Mouse (Mus musculus) left cerebral cortex, adult 9 months (tissue): ENCODE measurements around the gene Ndufs3.
"Not testable (repeated sequence)": the region's sequence is repeated elsewhere in the genome, so short reads cannot be mapped to it uniquely, and the experiment has no call there.

Experiments
- DNase-seq, 2 experiments: peaks; one replicate each; pipeline ENCODE4 v3.0.0; 2022; ENCODE audit warnings: low spot score in 2 of 2

The Ndufs3 gene

DNA sequence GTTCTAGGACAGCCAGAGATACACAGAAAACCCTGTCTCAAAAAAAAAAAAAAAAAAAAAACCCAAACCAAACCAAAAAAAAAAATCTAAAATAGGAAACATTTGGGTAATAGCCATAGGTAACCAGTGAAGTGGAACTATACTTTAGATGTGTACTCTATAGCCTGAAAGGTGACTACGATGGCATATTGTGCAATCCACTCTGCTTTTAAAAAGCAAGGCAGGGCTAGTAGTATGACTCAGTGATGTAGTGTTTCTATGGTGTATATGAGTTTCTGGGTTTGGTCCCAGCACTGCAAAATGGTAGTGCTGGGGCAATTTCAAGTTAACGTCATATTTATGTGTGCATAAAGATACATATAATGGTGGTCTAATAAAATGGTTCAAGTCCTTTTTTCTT is 2.1 kb upstream of the Ndufs3 start:
- DNase-seq = no peak

DNA sequence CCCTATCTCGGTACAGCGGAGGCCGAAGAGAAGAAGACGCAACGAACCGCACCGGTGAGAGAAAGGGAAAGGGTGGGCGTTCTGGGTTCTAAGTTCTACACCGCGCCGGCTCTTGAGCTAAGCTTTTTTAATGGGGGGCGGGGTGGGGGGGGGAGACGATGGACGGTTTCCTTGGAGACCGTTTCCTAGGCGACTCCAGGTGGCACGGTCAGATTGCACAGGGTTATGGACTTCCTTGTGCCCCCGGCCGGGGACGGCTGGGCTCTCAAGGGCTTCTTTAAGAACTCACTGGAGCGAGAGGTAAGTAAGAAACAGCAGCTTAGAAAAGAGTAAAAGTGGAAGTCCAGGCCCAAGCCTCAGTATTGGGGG is 213 bp upstream of the Ndufs3 start:
- DNase-seq = no peak

DNA sequence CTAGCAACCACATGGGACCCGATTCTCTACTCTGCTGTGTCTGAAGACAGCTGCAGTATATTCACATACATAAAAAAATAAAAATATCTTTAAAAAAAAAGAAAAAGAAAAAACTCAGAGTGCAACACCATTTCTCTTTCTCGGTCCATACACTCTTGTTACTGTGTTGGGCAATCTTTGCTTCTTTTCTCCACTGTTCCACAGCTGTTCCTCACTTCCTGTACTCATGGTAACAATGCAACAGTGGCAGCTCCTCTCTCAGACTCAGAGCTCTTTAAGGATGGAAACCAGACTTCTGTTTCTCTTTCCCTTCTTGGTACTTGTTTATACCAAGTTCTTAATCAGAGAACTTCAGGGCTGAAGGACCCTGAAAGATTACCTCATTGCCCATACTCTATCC is 1.2 kb downstream of the Ndufs3 start:
- no peak for DNase-seq

DNA sequence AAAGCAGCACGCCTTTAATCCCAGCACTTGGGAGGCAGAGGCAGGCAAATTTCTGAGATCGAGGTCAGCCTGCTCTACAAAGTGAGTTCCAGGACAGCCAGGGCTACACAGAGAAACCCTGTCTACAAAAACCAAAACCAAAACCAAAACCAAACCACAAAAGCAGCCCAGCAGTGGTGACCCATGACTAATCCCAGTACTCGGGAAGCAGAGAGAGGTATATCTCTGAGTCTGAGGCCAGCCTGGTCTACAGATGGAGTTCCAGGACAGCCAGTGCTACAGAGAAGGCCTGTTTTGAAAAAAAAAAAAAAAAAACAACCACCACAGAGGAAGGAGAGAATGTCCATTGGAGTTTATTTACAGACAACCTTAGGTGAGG is 10.3 kb downstream of the Ndufs3 start:
- not testable (repeated sequence) for DNase-seq

DNA sequence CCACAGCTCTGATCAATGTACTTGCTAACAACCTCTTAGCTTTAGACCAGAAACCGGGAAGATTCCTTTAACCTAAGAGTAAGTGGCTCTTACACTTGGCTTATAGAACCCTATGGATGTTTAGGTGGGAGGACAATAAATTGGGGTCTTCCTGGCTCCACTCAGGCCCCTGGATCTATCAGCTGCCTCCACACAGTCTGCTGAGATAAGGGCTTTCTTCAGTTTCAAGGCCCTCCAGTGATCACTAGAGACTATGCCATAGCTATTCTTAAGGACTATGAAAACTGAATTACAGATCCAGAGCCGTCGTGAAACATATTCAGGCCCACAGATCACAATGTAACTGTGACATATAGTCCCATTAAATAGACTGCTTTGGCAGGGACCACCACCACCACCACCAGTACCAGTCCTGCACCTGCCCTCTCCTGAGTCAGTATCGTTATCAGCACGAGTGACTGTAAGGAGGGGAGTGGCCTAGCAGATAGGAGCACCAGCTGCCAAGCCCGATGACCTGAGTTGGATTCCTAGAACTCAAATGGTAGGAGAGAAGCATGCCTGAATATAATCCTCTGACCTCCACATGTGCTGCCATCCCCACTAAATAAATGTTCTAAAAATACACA is 10.8 kb downstream of the Ndufs3 start:
- DNase-seq = no peak

- DNase-seq = peak in 1 of 2 experiments; percentile 42
Measured at GRCm38 (mm10) chr2:90889550-90890548, 14.8 kb downstream of the Ndufs3 start.

- no peak for DNase-seq
Measured at GRCm38 (mm10) chr2:90887627-90888026, 17.0 kb downstream of the Ndufs3 start.

GRCm38 (mm10) chr2:90886436-90886835 is 18.2 kb downstream of the Ndufs3 start:
- DNase-seq = no peak

GRCm38 (mm10) chr2:90885218-90886041 is 19.2 kb downstream of the Ndufs3 start, which contains the start of gene C1qtnf4:
C1qtnf4 (plus strand) TSS chr2:90885860.
- peak in 1 of 2 experiments; percentile 47 for DNase-seq

DNA sequence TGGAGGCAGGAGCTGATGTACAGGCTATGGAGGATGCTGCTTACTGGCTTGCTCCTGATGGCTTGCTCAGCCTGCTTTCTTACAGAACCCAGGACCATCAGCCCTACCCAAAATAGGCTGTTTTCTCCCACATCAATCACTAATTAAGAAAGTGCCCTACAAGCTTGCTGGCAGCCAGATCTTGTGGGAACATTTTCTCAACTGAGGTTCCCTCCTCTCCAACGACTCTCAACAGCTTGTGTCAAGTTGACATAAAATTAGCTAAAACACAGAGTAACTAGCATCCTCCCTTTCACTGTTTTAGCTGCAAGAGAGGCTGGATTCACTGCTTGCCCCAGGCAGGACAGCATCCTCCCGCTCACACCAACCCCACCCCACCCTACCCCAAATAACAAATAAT is 22.8 kb downstream of the Ndufs3 start:
- DNase-seq = no peak

DNA sequence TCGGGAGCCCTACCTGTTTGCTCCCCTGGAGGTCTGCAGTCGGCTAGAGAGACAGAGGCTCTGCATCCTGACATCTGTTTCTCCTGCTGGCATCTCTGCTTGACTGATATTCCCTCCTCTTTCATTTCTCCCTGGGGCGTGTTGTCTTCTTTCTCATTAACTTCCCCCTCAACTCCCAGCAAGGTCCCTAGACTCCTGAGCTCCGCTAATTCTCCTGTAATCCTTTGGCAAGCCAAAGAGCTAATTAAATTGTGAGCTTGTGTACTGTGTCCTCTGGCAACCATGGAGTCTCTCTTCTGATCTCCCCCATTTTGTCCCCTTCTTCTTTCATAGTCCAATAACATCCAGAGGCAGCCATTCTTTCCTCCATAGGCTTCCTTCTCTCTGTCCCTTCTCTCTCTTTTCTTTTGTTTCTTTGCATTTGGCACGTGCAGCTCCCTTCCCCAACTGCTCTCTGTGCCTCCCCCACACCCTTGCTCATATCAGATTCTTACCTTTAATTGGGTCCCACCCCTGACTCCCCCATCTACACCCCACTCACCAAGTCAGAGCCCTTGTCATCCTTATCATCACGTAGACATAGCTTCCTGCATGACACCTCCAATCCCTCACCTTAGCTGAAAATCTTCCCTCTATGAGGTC is 24.4 kb downstream of the Ndufs3 start:
- DNase-seq = no peak

- no peak for DNase-seq
Measured at GRCm38 (mm10) chr2:90879419-90879818, 25.2 kb downstream of the Ndufs3 start.

- DNase-seq = no peak
Measured at GRCm38 (mm10) chr2:90877584-90878259, 26.9 kb downstream of the Ndufs3 start.

GRCm38 (mm10) chr2:90875239-90875638 is 29.4 kb downstream of the Ndufs3 start:
- no peak for DNase-seq

DNA sequence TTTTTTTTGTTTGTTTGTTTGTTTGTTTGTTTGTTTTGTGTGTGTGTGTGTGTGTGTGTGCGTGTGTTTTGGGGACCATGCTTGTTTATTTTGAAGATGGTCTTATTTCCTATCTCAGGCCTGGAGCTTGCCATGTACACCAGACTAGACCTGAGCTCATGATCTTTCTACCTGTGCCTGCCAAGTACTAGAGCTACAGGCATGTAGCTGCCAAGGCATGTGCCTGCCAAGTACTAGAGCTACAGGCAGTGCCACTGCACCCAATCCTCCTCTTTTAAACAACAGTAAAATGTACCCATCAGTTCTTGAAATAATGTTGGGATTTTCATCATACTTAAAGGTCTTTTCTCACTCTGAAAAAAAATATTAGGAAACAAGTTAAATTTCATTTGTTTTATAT is 30.6 kb downstream of the Ndufs3 start:
- DNase-seq = no peak

DNA sequence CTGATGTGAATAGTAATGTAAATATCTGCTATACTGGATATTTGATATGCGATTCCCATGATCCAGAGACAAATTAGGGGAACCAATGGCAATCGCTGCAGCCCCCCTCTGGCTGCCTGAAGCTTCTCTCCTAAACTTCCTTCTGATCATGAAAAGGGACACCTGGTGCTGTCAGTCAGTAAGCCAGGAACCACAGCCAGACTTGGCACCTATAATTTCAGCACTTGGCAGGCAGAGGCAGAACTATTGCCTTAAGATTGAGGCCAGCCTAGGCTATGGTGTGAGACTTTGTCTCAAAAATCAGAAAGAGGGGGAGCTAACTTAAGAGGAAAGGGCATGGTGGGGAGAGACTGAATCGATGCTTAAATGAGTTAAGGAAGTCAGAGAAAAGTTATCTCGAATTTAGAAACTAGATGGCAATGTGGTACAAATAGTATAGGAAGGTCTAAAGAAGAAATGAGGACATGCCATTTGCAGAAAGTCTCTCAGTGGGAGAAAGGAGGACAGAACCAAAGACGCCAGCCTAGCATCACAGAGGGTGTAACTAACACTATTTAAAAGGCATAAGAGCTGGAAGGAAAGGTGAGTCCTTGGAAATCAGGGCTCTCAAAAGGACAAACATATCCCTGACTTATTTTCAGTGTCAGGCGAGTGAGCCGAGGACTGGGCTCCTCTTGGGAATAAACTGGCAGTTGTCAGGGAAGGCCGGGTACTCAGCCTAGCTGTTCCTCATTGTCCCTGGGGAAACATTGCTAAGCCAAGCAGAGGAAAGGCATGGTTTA is 33.3 kb downstream of the Ndufs3 start:
- peak in 1 of 2 experiments; percentile 59 for DNase-seq

GRCm38 (mm10) chr2:90870136-90870601 is 34.5 kb downstream of the Ndufs3 start:
- peak; percentile 77 to 82 for DNase-seq

DNA sequence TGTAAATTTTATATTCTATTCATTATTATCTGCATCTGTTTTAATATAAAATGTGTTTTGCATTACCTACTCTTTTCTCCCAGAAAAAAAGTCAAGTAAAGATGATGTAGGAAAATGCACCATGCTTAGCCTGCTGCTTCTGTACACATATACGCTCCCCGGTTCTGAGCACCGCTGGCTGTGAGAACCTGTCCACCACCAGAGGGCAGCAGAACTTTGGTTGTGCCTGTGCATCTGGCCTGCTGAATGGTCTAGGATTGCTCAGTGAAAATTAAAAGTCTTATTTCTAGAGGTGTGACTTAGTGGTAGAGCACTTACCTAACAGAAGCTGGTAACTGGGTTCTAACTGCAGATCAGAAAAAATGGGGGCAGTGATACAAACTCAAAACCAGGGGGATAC is 38.1 kb downstream of the Ndufs3 start:
- peak; percentile 76 to 93 for DNase-seq

- no peak for DNase-seq
Measured at GRCm38 (mm10) chr2:90864184-90864583, 40.4 kb downstream of the Ndufs3 start.

DNA sequence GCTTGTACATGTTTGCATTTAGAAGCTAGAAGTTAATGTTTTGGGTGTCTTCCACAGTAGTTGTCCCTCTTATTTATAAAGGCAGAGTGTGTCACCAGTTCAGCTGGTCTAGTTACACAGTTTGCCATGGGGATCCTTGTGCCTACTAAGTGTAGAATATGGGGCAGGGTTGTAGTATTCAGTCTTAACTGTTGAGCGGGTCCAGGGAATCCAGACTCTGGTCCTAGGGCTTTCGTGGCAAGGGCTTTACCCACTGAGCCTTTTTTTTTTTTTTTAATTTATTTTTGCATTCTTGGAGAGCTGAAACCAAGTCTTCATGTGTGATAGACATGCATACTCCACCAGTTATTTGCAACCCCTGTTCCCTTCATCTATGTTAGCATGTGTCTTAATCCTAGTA is 43.1 kb downstream of the Ndufs3 start:
- DNase-seq = no peak
